Mouse (Mus musculus): Measurements from ENCODE around the gene Kif1a. TPM values are rescaled to one million over a fixed set of nuclear protein-coding genes. Genes with fewer than 3 reads are reported as not detected.

Kif1a gene
- total and polyA plus RNA-seq, 3 experiments, result not detected

GRCm38 (mm10) chr1:93100576-93101491, 917 bp downstream of the Kif1a start:
- Histone ChIP-seq H3K27me3 (ENCODE audit: control insufficient read depth in 1 of 2, insufficient read depth in 2 of 2, low read length in 2 of 2) (no peaks in the 10 kb centered on the region), H3K36me3 (ENCODE audit: control insufficient read depth in 1 of 2, insufficient read depth in 2 of 2, low read length in 2 of 2) (no peaks in the 10 kb centered on the region), H3K27ac (ENCODE audit: control insufficient read depth, low read depth, low read length) (no peak overlapping the region), H3K4me1 (ENCODE audit: control insufficient read depth in 1 of 2, insufficient read depth in 2 of 2, low read length in 2 of 2) (no peaks in the 10 kb centered on the region), H3K4me3 (ENCODE audit: control insufficient read depth in 1 of 2, insufficient read depth in 1 of 2, low read depth in 2 of 2, low read length in 2 of 2) (no peak overlapping the region), H3K9me3 (replicated peaks; ENCODE audit: insufficient read depth, low read length) (no peaks in the 10 kb centered on the region), H3K9ac (ENCODE audit: control insufficient read depth, low read depth, low read length, poor library complexity, severe bottlenecking) (no peak overlapping the region), H3K79me2 (ENCODE audit: control insufficient read depth, insufficient read depth, low read length, poor library complexity) (no peaks in the 10 kb centered on the region)
- DNase-seq (ENCODE audit: low read depth, low spot score), result no peak
- TF ChIP-seq ZNF384 (IDR thresholded peaks at IDR 0.05; ENCODE audit: low read depth, low read length) (no peak), MEF2A (IDR thresholded peaks at IDR 0.05; ENCODE audit: extremely low read depth, insufficient replicate concordance, low read depth, low read length, poor library complexity, severe bottlenecking) (no peak), ZC3H11A (IDR thresholded peaks at IDR 0.05; ENCODE audit: low read depth, low read length) (no peak), MYC (IDR thresholded peaks at IDR 0.05; ENCODE audit: low read depth, low read length) (no peak), MXI1 (IDR thresholded peaks at IDR 0.05; ENCODE audit: low read depth, low read length) (no peak), JUND (IDR thresholded peaks at IDR 0.05; ENCODE audit: low read depth, low read length) (no peak), NRF1 (IDR thresholded peaks at IDR 0.05; ENCODE audit: insufficient read depth, low read depth, low read length, poor library complexity, severe bottlenecking) (no peak), RAD21 (IDR thresholded peaks at IDR 0.05; ENCODE audit: low read depth, low read length) (no peak)

DNA sequence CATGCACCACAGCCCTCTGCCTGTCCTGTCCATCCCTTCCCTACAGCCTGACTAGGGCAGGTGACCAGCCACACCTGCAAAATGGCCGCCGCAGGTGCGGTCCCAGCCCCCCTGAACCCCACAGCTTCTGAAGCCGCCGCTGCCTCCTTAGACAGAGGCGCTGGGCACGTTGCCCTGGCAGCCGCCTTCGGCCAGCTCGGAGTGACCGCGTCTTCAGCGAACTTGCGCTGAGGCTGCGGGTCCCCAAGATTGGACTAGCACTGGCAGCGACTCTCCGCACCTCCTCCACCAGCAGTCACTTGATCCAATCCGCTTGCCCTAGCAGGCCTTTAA, 1.5 kb downstream of the Kif1a start:
- TF ChIP-seq RAD21 (IDR thresholded peaks at IDR 0.05; ENCODE audit: low read depth, low read length) (no peak), CHD1 (IDR thresholded peaks at IDR 0.05; ENCODE audit: low read depth, low read length) (no peak), ELF1 (IDR thresholded peaks at IDR 0.05; ENCODE audit: low read depth, low read length) (no peak), ZMIZ1 (IDR thresholded peaks at IDR 0.05; ENCODE audit: low read depth, low read length) (no peak), EP300 (IDR thresholded peaks at IDR 0.05; ENCODE audit: low read depth in 1 of 2, low read length in 2 of 2) (no peak), GATA1 (IDR thresholded peaks at IDR 0.05; ENCODE audit: low read depth, low read length) (no peak), SMC3 (IDR thresholded peaks at IDR 0.05; ENCODE audit: low read depth, low read length) (no peak), BHLHE40 (IDR thresholded peaks at IDR 0.05; ENCODE audit: borderline replicate concordance, low read depth, low read length) (no peak), POLR2AphosphoS2 (IDR thresholded peaks at IDR 0.05; ENCODE audit: low read length) (no peak), RCOR1 (IDR thresholded peaks at IDR 0.05; ENCODE audit: low read depth, low read length) (no peak), UBTF (IDR thresholded peaks at IDR 0.05; ENCODE audit: borderline replicate concordance, insufficient read depth, low read depth, low read length) (no peak), TBP (IDR thresholded peaks at IDR 0.05; ENCODE audit: low read depth, low read length) (no peak), ZNF384 (IDR thresholded peaks at IDR 0.05; ENCODE audit: low read depth, low read length) (no peak)
- H3K4me1 ChIP-seq (ENCODE audit: control insufficient read depth in 1 of 2, insufficient read depth in 2 of 2, low read length in 2 of 2), result no peaks in the 10 kb centered on the region
- H3K36me3 ChIP-seq (ENCODE audit: control insufficient read depth in 1 of 2, insufficient read depth in 2 of 2, low read length in 2 of 2), result no peaks in the 10 kb centered on the region
- DNase-seq (ENCODE audit: low read depth, low spot score), result no peak
- H3K9ac ChIP-seq (ENCODE audit: control insufficient read depth, low read depth, low read length, poor library complexity, severe bottlenecking), result no peak overlapping the region
- no peaks in the 10 kb centered on the region for H3K27me3 ChIP-seq (ENCODE audit: control insufficient read depth in 1 of 2, insufficient read depth in 2 of 2, low read length in 2 of 2)
- H3K4me3 ChIP-seq (ENCODE audit: control insufficient read depth in 1 of 2, insufficient read depth in 1 of 2, low read depth in 2 of 2, low read length in 2 of 2), result no peak overlapping the region
- no peaks in the 10 kb centered on the region for H3K9me3 ChIP-seq (replicated peaks; ENCODE audit: insufficient read depth, low read length)
- H3K79me2 ChIP-seq (ENCODE audit: control insufficient read depth, insufficient read depth, low read length, poor library complexity), result no peaks in the 10 kb centered on the region
- no peak overlapping the region for H3K27ac ChIP-seq (ENCODE audit: control insufficient read depth, low read depth, low read length)

Measured in MEL (cell line).